Mouse (Mus musculus): ENCODE results near the gene Nupr1l. TPM values are rescaled to one million over a fixed set of nuclear protein-coding genes. Genes with fewer than 3 reads are reported as not detected.
"Not testable (repeated sequence)": the region's sequence is repeated elsewhere in the genome, so short reads cannot be mapped to it uniquely, and the experiment has no call there.

Nupr1l gene
- polyA plus RNA-seq, 1 experiment from 2014 or later = 5.6 TPM

DNA sequence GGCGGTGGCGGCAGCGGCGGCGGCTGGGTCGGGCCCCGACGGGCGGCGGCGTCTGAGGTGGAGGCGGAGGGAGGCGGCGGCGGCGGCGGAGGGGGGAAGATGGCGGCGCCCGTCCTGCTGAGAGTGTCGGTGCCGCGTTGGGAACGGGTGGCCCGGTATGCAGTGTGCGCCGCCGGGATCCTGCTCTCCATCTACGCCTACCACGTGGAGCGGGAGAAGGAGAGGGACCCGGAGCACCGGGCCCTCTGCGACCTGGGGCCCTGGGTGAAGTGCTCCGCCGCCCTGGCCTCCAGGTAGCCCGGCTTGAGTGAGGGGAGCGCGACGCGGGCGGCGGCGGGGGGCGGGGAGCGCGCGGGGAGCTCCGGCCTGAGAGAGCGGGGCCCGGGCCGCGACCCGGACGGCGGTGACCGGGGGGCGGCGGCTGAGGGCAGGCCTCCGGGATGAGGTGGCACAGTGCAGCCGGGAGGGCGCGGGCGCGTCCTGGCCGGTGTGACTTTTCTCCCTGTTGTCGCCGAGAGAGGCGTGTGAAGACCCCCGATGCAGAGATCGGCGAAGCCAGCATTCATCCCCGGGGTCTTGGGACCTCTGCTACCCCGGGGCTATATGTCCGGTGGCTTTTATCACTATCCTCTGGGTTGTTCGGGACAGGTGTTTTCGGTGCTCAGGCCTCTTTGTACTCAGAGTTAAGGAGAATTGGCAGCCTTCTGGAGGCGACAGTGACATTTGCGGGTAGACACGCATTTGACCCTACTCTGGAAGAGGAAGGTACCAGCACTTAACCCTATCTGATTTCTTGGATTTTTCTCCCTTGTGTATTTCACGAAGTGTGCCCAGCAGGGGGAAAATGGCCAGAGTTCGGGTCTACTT lies 34.0 kb downstream of the Nupr1l start:
- under 1% methylated on average over 46 of the region's 82 CpGs for WGBS
- not testable (repeated sequence) for H3K27me3 ChIP-seq
- peak overlapping the region; percentile 39; the same call in 1 of the 2 replicates for H3K27ac ChIP-seq

GRCm38 (mm10) chr5:129943402-129943801 lies 35.1 kb downstream of the Nupr1l start:
- Histone ChIP-seq H3K27me3 (no peaks in the 10 kb centered on the region), H3K4me1 (peaks cover 6% of the 10 kb centered on the region; the same call in 1 of the 2 replicates), H3K4me3 (no peak overlapping the region), H3K9me3 (no peaks in the 10 kb centered on the region), H3K27ac (no peak overlapping the region), H3K4me2 (no peak overlapping the region), H3K9ac (no peak overlapping the region), H3K36me3 (peaks cover 8% of the 10 kb centered on the region)
- ATAC-seq (ENCODE audit: insufficient number of reproducible peaks, insufficient read depth, low FRiP score, low TSS enrichment, low read depth) = no peak
- 84% methylated on average over 1 of the region's 1 CpGs for WGBS

More for the DNA sequence above, 34.0 kb downstream of the Nupr1l start:
- H3K4me3 ChIP-seq = peak overlapping the region; percentile 95
- H3K36me3 ChIP-seq, H3K4me1 ChIP-seq, H3K9me3 ChIP-seq: not testable (repeated sequence)
- H3K9ac ChIP-seq = peak overlapping the region; percentile 89
- peak overlapping the region; percentile 80 for H3K4me2 ChIP-seq
- ATAC-seq (ENCODE audit: insufficient number of reproducible peaks, insufficient read depth, low FRiP score, low TSS enrichment, low read depth) = peak; percentile 39

- WGBS = 92% methylated on average over 2 of the region's 2 CpGs
- ATAC-seq (ENCODE audit: insufficient number of reproducible peaks, insufficient read depth, low FRiP score, low TSS enrichment, low read depth) = no peak
Measured at GRCm38 (mm10) chr5:129947528-129948033, 39.2 kb downstream of the Nupr1l start.

DNA sequence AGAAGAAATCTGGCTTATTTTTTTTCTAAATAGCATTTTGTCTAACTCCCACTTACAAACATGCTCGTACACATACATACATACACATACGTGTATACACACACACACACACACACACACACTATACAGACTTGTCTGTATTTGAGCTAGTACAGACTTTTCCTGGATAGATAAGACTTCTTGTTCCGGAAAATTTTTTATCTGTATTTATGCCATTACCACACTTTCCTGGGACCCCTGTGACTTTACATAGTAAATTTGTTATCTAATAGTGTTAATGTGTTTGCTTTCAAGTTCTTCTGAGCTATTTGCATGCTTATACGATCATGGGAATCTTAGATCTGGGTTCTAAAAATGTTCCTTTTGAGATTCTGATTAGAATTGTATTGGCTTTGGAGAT lies 43.8 kb downstream of the Nupr1l start:
- no peaks in the 10 kb centered on the region for H3K9me3 ChIP-seq
- H3K4me1 ChIP-seq = no peaks in the 10 kb centered on the region
- no peak overlapping the region for H3K27ac ChIP-seq
- no peaks in the 10 kb centered on the region; the same call in 1 of the 2 replicates for H3K36me3 ChIP-seq
- no peak overlapping the region for H3K4me3 ChIP-seq
- H3K27me3 ChIP-seq = no peaks in the 10 kb centered on the region
- no peak overlapping the region for H3K9ac ChIP-seq
- H3K4me2 ChIP-seq = no peak overlapping the region
- 92% methylated on average over 4 of the region's 4 CpGs for WGBS
- ATAC-seq (ENCODE audit: insufficient number of reproducible peaks, insufficient read depth, low FRiP score, low TSS enrichment, low read depth) = no peak

More at GRCm38 (mm10) chr5:129947528-129948033, 39.2 kb downstream of the Nupr1l start:
- H3K4me3 ChIP-seq = no peak overlapping the region
- no peak overlapping the region for H3K27ac ChIP-seq
- H3K4me1 ChIP-seq = peaks cover 4% of the 10 kb centered on the region; the same call in 1 of the 2 replicates
- H3K36me3 ChIP-seq = peaks cover 8% of the 10 kb centered on the region
- no peak overlapping the region for H3K4me2 ChIP-seq
- no peaks in the 10 kb centered on the region for H3K9me3 ChIP-seq
- no peak overlapping the region for H3K9ac ChIP-seq
- no peaks in the 10 kb centered on the region for H3K27me3 ChIP-seq

- no peaks in the 10 kb centered on the region; the same call in 1 of the 2 replicates for H3K36me3 ChIP-seq
- ATAC-seq (ENCODE audit: insufficient number of reproducible peaks, insufficient read depth, low FRiP score, low TSS enrichment, low read depth) = no peak
- H3K27me3 ChIP-seq = no peaks in the 10 kb centered on the region
- H3K9me3 ChIP-seq = no peaks in the 10 kb centered on the region
- WGBS = 77% methylated on average over 5 of the region's 5 CpGs
- no peak overlapping the region for H3K9ac ChIP-seq
- no peaks in the 10 kb centered on the region for H3K4me1 ChIP-seq
- no peak overlapping the region for H3K27ac ChIP-seq
- no peak overlapping the region for H3K4me3 ChIP-seq
- H3K4me2 ChIP-seq = no peak overlapping the region
Measured at GRCm38 (mm10) chr5:129954473-129955254, 46.3 kb downstream of the Nupr1l start.

GRCm38 (mm10) chr5:129955792-129956191 lies 47.5 kb downstream of the Nupr1l start:
- H3K9me3 ChIP-seq = no peaks in the 10 kb centered on the region
- no peaks in the 10 kb centered on the region for H3K27me3 ChIP-seq
- no peak overlapping the region for H3K4me3 ChIP-seq
- 81% methylated on average over 6 of the region's 6 CpGs for WGBS
- H3K4me2 ChIP-seq = no peak overlapping the region
- H3K4me1 ChIP-seq = no peaks in the 10 kb centered on the region
- no peaks in the 10 kb centered on the region; the same call in 1 of the 2 replicates for H3K36me3 ChIP-seq
- no peak overlapping the region for H3K27ac ChIP-seq
- no peak for ATAC-seq (ENCODE audit: insufficient number of reproducible peaks, insufficient read depth, low FRiP score, low TSS enrichment, low read depth)
- H3K9ac ChIP-seq = no peak overlapping the region

- H3K4me1 ChIP-seq = no peaks in the 10 kb centered on the region
- no peak for ATAC-seq (ENCODE audit: insufficient number of reproducible peaks, insufficient read depth, low FRiP score, low TSS enrichment, low read depth)
- H3K4me2 ChIP-seq = no peak overlapping the region
- 64% methylated on average over 4 of the region's 4 CpGs for WGBS
- no peak overlapping the region for H3K4me3 ChIP-seq
- no peaks in the 10 kb centered on the region; the same call in 1 of the 2 replicates for H3K36me3 ChIP-seq
- H3K27ac ChIP-seq = no peak overlapping the region
- H3K9ac ChIP-seq = no peak overlapping the region
- no peaks in the 10 kb centered on the region for H3K27me3 ChIP-seq
- no peaks in the 10 kb centered on the region for H3K9me3 ChIP-seq
Measured at GRCm38 (mm10) chr5:129963224-129963623, 54.9 kb downstream of the Nupr1l start.

Other genes starting within 250 kb of the Nupr1l start
- gene Zfp11, start 238.4 kb upstream of the Nupr1l start, polyA plus RNA-seq (2015; fragmentation: Nextera tagmentation; extraction: Ambion mirVana) = 6.0 and 7.5 TPM in 2 replicates
- gene Sept14, start 200.0 kb upstream of the Nupr1l start, polyA plus RNA-seq (2015; fragmentation: Nextera tagmentation; extraction: Ambion mirVana) = not detected in 2 replicates
- gene Mrps17, start 193.0 kb upstream of the Nupr1l start, polyA plus RNA-seq (2015; fragmentation: Nextera tagmentation; extraction: Ambion mirVana) = 205 and 223 TPM in 2 replicates
- 112 and 113 TPM in 2 replicates for gene Nipsnap2, start 183.5 kb upstream of the Nupr1l start, polyA plus RNA-seq (2015; fragmentation: Nextera tagmentation; extraction: Ambion mirVana)
- gene Psph, start 121.1 kb upstream of the Nupr1l start, polyA plus RNA-seq (2015; fragmentation: Nextera tagmentation; extraction: Ambion mirVana) = 30.3 and 33.7 TPM in 2 replicates
- gene Sumf2, start 61.6 kb upstream of the Nupr1l start, polyA plus RNA-seq (2015; fragmentation: Nextera tagmentation; extraction: Ambion mirVana) = 64.6 and 81.4 TPM in 2 replicates
- gene Chchd2, start 21.1 kb upstream of the Nupr1l start, polyA plus RNA-seq (2015; fragmentation: Nextera tagmentation; extraction: Ambion mirVana) = 929 and 951 TPM in 2 replicates
- gene Zbed5, start 12.8 kb upstream of the Nupr1l start, polyA plus RNA-seq (2015; fragmentation: Nextera tagmentation; extraction: Ambion mirVana) = 8.7 and 9.0 TPM in 2 replicates
- gene Phkg1, start 10.0 kb upstream of the Nupr1l start, polyA plus RNA-seq (2015; fragmentation: Nextera tagmentation; extraction: Ambion mirVana) = 0.24 and 0.39 TPM in 2 replicates
- 27.6 and 27.7 TPM in 2 replicates for gene Vkorc1l1, start 33.4 kb downstream of the Nupr1l start, polyA plus RNA-seq (2015; fragmentation: Nextera tagmentation; extraction: Ambion mirVana)
- gene Gusb, start 94.5 kb downstream of the Nupr1l start, polyA plus RNA-seq (2015; fragmentation: Nextera tagmentation; extraction: Ambion mirVana) = 38.2 and 43.4 TPM in 2 replicates
- gene Asl, start 120.7 kb downstream of the Nupr1l start, polyA plus RNA-seq (2015; fragmentation: Nextera tagmentation; extraction: Ambion mirVana) = 21.8 and 24.8 TPM in 2 replicates
- 44.8 and 47.1 TPM in 2 replicates for gene Crcp, start 120.8 kb downstream of the Nupr1l start, polyA plus RNA-seq (2015; fragmentation: Nextera tagmentation; extraction: Ambion mirVana)
- gene Tpst1, start 164.8 kb downstream of the Nupr1l start, polyA plus RNA-seq (2015; fragmentation: Nextera tagmentation; extraction: Ambion mirVana) = 87.3 and 98.5 TPM in 2 replicates
- 6.1 and 7.2 TPM in 2 replicates for gene Kctd7, start 236.3 kb downstream of the Nupr1l start, polyA plus RNA-seq (2015; fragmentation: Nextera tagmentation; extraction: Ambion mirVana)

All from embryonic facial prominence, embryonic 13.5 days (tissue).